Mouse (Mus musculus): Measurements from ENCODE around the gene Hdlbp.

DNA sequence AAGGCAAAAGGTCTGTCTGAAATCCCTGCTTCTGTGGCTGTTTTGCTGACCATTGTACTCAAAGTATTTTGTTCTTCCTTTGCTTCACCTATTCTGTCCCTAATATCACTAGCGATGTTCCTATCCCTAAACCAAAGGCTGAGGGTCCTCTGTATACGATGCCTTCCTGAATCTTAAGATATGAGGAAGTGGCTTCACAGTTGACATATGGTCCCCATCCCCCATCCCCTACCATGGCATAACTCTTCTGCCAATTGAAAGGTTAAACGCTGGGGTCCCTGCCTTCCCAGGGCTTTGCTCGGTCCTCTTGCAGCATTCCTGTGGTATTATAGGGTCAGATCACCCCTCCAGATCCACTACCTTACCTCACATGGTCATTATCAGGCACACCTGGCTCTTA lies 75.2 kb downstream of the Hdlbp start:
- no peak for TF ChIP-seq POLR2A (IDR thresholded peaks at IDR 0.05; ENCODE audit: low read depth, low read length)
- TF ChIP-seq CTCF (IDR thresholded peaks at IDR 0.05; ENCODE audit: extremely low read depth, insufficient read length, insufficient replicate concordance, low read depth, low read length) = no peak
